Mouse (Mus musculus): Measurements from ENCODE around the gene Vmn2r80. TPM values are rescaled to one million over a fixed set of nuclear protein-coding genes. Genes with fewer than 3 reads are reported as not detected.
"Not testable (repeated sequence)": the region's sequence is repeated elsewhere in the genome, so short reads cannot be mapped to it uniquely, and the experiment has no call there.

Gene Vmn2r80
- not detected in 2 replicates for polyA plus RNA-seq (2012; rRNA removed)

DNA sequence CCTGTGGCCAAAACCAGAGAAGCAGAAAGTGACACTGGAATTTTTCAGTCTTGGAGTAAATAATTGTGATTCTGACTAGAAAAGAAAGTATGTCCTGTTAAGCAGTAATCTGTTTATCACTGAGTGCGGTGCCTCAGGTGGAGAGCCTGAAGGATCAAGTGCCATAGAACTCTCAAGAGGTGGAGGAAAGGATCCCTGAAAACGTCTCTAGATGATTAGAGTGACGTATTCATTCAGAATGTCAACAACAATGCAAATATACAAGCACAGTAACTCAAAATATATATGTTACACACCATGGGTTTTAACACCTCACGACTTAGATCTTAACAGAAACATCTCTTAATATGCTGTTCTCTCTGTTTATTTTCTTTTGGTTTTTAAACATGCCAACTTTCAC lies at the start of gene Vmn2r80:
Gene Vmn2r80 (plus strand): TSS at position 301 of the 400 bp plus-strand sequence.
- not testable (repeated sequence) for DNase-seq (ENCODE audit: low read depth)

DNA sequence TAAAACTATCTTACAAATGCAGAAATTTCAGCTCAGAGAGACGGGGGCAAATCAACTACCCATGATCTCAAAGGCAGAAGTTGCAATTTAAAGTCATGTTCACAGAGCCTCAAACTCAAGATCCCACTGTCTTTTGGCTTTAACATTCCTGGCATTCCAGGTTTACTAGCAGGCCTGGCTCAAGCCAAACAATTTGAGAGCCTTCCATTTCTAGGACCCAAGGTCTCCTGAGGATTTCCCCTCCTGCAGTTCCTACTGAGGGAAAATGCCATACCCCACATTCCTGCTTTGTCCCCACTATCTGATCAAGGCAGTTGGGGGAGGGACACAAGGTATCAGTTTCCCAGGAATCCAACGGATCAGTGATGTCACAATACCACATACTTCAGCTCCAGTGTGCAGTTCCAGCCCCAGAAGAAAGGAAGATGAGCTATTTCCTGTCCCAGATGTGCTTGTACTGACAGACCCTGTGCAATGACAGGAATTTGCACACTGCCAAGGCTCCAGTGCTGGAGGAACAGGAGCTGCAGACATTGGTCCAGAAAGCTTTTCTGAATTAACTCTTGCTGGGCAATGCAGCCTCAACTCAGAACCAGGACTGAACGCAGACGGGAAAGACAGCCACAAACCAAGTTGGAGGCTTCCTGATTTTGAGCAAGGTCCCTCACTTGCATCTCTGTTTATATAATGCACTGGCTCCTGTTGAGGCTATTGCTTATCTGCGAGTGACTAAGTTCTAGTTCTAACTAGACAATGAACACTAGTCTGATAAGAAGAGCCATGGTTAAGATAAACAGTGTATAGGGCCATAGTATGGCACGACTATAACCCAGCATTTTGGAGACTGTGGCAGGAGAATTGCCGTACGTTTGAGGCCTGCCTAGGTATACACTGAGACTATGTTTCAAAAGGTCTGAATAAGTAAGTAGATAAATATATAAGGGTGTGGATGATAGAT lies 42.0 kb upstream of the Vmn2r80 start:
- no peak for DNase-seq (ENCODE audit: low read depth)
- no peak for TF ChIP-seq POLR2A (IDR thresholded peaks at IDR 0.05; ENCODE audit: borderline replicate concordance, extremely low read depth, insufficient read depth, insufficient read length, poor library complexity, severe bottlenecking)
- no peak for TF ChIP-seq CTCF (IDR thresholded peaks at IDR 0.05; ENCODE audit: borderline replicate concordance, extremely low read depth, insufficient read depth, insufficient read length)

- no peak for DNase-seq (ENCODE audit: low read depth)
- TF ChIP-seq POLR2A (IDR thresholded peaks at IDR 0.05; ENCODE audit: borderline replicate concordance, extremely low read depth, insufficient read depth, insufficient read length, poor library complexity, severe bottlenecking): no peak
- no peak for TF ChIP-seq CTCF (IDR thresholded peaks at IDR 0.05; ENCODE audit: borderline replicate concordance, extremely low read depth, insufficient read depth, insufficient read length)
These were observed 41.0 kb upstream of the Vmn2r80 start for GRCm38 (mm10) chr10:79107531-79107930.

DNA sequence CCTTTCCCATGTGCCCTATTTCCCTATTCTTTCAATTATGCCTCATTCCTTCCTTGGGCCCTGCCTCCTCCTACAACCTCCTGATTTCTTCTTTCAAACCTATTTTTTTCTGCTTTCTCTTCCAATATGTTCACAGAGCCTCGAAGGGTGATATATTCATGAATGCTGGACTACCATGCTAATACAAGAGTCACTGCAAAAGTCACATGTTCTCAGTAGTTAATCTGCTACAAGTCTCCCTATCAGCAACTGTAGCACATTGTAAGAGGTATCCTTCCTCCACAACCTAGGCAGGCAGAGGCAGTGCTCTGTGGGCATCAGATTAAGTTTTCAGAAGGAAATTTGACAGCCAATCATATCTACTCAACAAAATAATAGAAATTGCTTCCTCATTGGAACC lies 39.4 kb upstream of the Vmn2r80 start:
- DNase-seq (ENCODE audit: low read depth): no peak
- TF ChIP-seq CTCF (IDR thresholded peaks at IDR 0.05; ENCODE audit: borderline replicate concordance, extremely low read depth, insufficient read depth, insufficient read length): no peak

- no peak for TF ChIP-seq POLR2A (IDR thresholded peaks at IDR 0.05; ENCODE audit: borderline replicate concordance, extremely low read depth, insufficient read depth, insufficient read length, poor library complexity, severe bottlenecking)
- TF ChIP-seq CTCF (IDR thresholded peaks at IDR 0.05; ENCODE audit: borderline replicate concordance, extremely low read depth, insufficient read depth, insufficient read length): no peak
- DNase-seq (ENCODE audit: low read depth): no peak
These were observed 38.1 kb upstream of the Vmn2r80 start for GRCm38 (mm10) chr10:79110482-79110881.

DNA sequence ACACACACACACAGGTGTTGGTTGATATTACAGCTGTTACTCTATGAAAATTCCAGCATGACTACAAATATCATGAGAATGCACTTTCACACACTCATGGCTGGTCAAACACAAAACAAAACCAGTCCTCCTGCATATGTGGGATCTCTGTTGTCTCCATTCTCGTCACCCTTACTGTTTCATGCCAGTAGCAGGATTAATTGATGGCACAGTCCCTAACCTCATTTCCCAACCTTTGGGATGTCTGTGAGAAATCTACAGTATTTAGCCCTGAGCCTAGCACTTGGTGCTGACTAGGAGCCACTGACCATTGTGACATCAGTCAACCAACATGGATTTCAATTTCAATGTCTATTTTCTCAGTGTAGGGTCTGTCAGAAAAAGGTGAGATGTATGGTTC lies 33.5 kb upstream of the Vmn2r80 start:
- TF ChIP-seq POLR2A (IDR thresholded peaks at IDR 0.05; ENCODE audit: borderline replicate concordance, extremely low read depth, insufficient read depth, insufficient read length, poor library complexity, severe bottlenecking) (no peak), CTCF (IDR thresholded peaks at IDR 0.05; ENCODE audit: borderline replicate concordance, extremely low read depth, insufficient read depth, insufficient read length) (no peak)
- DNase-seq (ENCODE audit: low read depth): no peak

- peak; percentile 63; the same call in 1 of the 2 replicates for TF ChIP-seq CTCF (IDR thresholded peaks at IDR 0.05; ENCODE audit: borderline replicate concordance, extremely low read depth, insufficient read depth, insufficient read length)
- no peak for TF ChIP-seq POLR2A (IDR thresholded peaks at IDR 0.05; ENCODE audit: borderline replicate concordance, extremely low read depth, insufficient read depth, insufficient read length, poor library complexity, severe bottlenecking)
- peak; percentile 86 for DNase-seq (ENCODE audit: low read depth)
These were observed 32.3 kb upstream of the Vmn2r80 start for GRCm38 (mm10) chr10:79116125-79116849.

DNA sequence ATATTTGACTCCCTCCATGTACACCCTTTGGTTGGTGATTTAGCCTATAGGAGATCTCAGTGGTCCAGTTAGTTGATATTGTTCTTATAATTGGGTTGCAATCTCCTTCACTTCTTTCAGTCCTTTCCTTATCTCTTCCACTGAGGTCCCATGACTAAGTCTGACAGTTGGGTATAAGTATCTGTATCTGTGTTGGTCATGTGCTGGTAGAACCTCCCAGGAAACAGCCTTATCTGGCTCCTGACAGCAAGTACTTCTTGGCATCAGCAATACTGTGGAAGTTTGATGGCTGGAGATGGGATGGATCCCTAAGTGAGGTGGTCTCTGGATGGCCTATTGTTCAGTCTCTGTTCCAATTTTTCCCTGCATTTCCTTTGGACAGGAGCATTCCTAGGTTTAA lies 3.0 kb downstream of the Vmn2r80 start:
- TF ChIP-seq CTCF (IDR thresholded peaks at IDR 0.05; ENCODE audit: borderline replicate concordance, extremely low read depth, insufficient read depth, insufficient read length) (no peak), POLR2A (IDR thresholded peaks at IDR 0.05; ENCODE audit: borderline replicate concordance, extremely low read depth, insufficient read depth, insufficient read length, poor library complexity, severe bottlenecking) (no peak)
- no peak for DNase-seq (ENCODE audit: low read depth)

DNA sequence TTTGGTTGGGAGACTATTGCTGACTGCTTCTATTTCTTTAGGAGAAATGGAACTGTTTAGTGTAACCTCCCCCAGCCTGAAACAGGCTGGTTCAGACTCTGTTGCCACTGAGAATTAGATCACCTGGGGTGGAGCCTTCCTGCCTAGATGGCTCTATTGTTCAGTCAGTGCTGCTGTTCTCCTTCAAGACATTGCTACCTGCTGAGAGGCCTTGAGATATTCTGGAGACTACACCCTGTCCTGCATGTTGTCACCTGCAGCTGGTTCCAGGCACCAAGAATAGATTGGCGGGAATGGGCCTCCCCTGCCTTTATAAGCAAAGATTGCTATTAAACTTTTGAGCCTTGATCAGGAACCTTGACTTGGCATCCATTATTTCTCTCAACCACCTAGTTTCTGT lies 51.4 kb downstream of the Vmn2r80 start:
- DNase-seq (ENCODE audit: low read depth): not testable (repeated sequence)

GRCm38 (mm10) chr10:79220432-79220831 lies 71.9 kb downstream of the Vmn2r80 start:
- no peak for DNase-seq (ENCODE audit: low read depth)
- TF ChIP-seq POLR2A (IDR thresholded peaks at IDR 0.05; ENCODE audit: borderline replicate concordance, extremely low read depth, insufficient read depth, insufficient read length, poor library complexity, severe bottlenecking): no peak
- no peak for TF ChIP-seq CTCF (IDR thresholded peaks at IDR 0.05; ENCODE audit: borderline replicate concordance, extremely low read depth, insufficient read depth, insufficient read length)

GRCm38 (mm10) chr10:79221606-79222005 lies 73.0 kb downstream of the Vmn2r80 start:
- TF ChIP-seq POLR2A (IDR thresholded peaks at IDR 0.05; ENCODE audit: borderline replicate concordance, extremely low read depth, insufficient read depth, insufficient read length, poor library complexity, severe bottlenecking) (no peak), CTCF (IDR thresholded peaks at IDR 0.05; ENCODE audit: borderline replicate concordance, extremely low read depth, insufficient read depth, insufficient read length) (no peak)
- peak; percentile 1 for DNase-seq (ENCODE audit: low read depth)

- peak; percentile 0 for DNase-seq (ENCODE audit: low read depth)
- TF ChIP-seq POLR2A (IDR thresholded peaks at IDR 0.05; ENCODE audit: borderline replicate concordance, extremely low read depth, insufficient read depth, insufficient read length, poor library complexity, severe bottlenecking) (no peak), CTCF (IDR thresholded peaks at IDR 0.05; ENCODE audit: borderline replicate concordance, extremely low read depth, insufficient read depth, insufficient read length) (no peak)
These were observed 73.6 kb downstream of the Vmn2r80 start for GRCm38 (mm10) chr10:79222214-79222613.

Other genes with a start within 250 kb of the Vmn2r80 start
- gene Olfr1354, start 235.6 kb upstream of the Vmn2r80 start, polyA plus RNA-seq (2012; rRNA removed): not detected in 2 replicates
- not detected in 2 replicates for gene Olfr8, start 198.1 kb upstream of the Vmn2r80 start, polyA plus RNA-seq (2012; rRNA removed)
- gene Olfr1353, start 185.5 kb upstream of the Vmn2r80 start, polyA plus RNA-seq (2012; rRNA removed): not detected in 2 replicates
- gene Olfr1352, start 167.7 kb upstream of the Vmn2r80 start, polyA plus RNA-seq (2012; rRNA removed): not detected in 2 replicates
- gene Olfr1351, start 136.3 kb upstream of the Vmn2r80 start, polyA plus RNA-seq (2012; rRNA removed): not detected in 2 replicates
- gene Olfr57, start 120.0 kb upstream of the Vmn2r80 start, polyA plus RNA-seq (2012; rRNA removed): not detected in 2 replicates
- 18.9 and 29.3 TPM in 2 replicates for gene 2610008E11Rik, start 51.2 kb upstream of the Vmn2r80 start, polyA plus RNA-seq (2012; rRNA removed)
- gene Vmn2r81, start 98.9 kb downstream of the Vmn2r80 start, polyA plus RNA-seq (2012; rRNA removed): not detected in 2 replicates
- gene Vmn2r82, start 207.8 kb downstream of the Vmn2r80 start, polyA plus RNA-seq (2012; rRNA removed): not detected in 2 replicates